Mouse (Mus musculus) frontal cortex, adult 2 months (tissue): ENCODE results near the gene Bach2. TPM values are rescaled to one million over a fixed set of nuclear protein-coding genes. Genes with fewer than 3 reads are reported as not detected.

Experiments
- DNase-seq, 2 experiments: peaks; one replicate each; pipeline ENCODE4 v3.0.0; 2022; ENCODE audit warnings: low spot score in 1 of 2; ENCODE audit errors: extremely low spot score in 1 of 2
- polyA plus RNA-seq: library from polyadenylated mRNA; depleted of rRNA; stranded (reverse); fragments of >200 nt; gene quantifications from 2 replicates; pipeline ENCODE4 v1.2.3, GENCODE M21; 2012

The Bach2 gene
- polyA plus RNA-seq, 1 experiment: 4.8 TPM

DNA sequence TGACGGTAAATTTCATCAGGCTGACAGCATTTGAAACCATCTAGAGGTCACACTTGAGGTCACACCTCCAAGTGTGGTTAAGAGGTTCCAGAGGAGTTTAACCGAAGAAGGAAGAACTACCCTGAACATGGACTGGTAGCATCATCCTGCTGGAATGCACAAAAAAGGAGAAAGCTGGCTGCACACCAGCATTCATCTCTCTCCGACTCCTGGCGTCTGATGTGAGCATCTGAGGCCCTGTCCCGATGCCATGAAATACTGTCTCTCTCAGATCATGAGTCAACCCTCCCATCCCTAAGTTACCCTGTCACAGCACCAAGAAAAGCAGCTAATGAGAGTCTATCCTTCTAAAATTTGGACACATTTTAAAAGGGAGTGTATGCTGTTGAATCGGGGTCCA lies 17.6 kb upstream of the Bach2 start:
- no peak for DNase-seq

DNA sequence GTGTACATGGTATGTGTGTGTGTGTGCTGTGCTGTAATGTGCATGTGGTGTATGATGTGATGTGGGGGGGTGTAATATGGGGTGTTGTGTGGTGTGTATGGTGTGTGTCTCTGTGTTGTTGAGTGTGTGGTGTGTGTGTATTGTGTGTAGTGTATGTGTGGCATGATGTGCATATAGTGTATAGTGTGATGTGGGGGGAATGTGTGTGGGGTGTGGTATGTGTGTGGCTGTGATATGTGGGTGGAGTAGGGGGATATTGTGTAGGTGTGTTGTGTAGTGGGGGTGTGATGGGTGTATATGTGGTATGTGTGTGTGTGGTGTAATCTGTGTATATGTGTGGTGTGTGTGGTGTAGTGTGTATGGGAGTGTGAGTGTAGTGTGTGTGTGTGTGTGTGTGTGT lies 15.0 kb upstream of the Bach2 start:
- no peak for DNase-seq

DNA sequence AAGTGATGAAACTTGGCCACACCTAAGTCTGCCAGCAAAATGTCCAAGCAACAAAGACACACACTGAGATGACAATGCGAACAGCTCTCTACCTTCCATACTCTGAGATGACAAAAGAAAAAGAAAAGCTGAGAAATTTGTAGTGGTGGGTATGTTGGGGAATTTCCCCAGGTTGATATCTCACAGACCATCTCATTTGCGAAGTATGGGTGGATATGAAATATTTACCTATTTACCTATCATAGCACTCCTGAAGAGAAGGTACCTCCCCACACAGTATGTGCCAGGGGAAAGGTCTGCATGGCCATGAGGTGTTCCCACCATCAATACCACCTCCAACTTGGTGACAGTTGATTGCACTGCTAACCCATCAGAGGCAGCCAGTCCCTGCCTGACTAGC lies 13.4 kb upstream of the Bach2 start:
- no peak for DNase-seq

DNA sequence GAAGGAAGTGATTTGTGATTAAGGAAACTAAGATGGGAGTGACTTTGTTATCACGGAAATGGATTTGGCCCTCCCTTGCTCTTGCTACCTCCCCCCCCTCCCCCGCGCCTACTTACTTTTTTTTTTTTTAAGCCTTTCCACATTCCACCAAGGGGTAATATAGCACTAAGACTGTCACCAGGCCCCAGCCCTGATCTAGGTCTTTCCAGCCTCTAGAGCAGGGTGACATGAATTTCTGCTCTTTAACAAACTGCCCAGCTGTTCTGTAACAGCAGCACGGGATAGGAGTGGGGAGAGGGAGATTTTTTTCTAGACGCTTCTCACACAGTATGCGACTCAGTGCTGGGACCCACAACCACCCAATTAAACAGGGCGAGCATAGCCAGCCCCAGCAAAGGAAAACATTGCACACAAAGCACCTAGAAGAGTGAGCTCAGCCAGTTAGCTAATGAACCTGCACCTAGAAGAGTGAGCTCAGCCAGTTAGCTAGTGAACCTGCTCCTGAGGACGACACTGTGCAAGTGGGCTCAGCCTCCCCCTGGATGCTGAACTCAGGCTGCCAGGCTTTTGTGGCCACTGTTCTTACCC lies 10.5 kb upstream of the Bach2 start:
- no peak for DNase-seq

DNA sequence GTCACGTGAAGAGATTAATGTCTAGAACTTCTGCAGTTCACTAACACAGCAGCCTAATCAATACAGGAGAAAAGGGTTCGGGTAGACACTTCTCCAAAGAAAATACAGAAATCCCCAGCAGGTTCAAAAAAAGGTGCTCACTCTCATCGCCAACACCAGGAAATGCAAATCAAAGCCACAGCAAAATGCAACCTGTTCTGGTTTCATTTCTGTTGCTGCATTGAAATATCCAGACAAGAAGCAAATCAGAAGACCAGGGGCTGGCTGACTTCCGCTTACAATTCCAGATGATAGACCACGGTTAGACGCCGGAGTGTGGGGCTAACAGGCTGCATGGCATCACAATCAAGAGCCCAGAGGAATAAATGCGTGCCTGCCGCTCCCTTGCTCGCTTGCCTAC lies 9.3 kb upstream of the Bach2 start:
- DNase-seq: no peak

DNA sequence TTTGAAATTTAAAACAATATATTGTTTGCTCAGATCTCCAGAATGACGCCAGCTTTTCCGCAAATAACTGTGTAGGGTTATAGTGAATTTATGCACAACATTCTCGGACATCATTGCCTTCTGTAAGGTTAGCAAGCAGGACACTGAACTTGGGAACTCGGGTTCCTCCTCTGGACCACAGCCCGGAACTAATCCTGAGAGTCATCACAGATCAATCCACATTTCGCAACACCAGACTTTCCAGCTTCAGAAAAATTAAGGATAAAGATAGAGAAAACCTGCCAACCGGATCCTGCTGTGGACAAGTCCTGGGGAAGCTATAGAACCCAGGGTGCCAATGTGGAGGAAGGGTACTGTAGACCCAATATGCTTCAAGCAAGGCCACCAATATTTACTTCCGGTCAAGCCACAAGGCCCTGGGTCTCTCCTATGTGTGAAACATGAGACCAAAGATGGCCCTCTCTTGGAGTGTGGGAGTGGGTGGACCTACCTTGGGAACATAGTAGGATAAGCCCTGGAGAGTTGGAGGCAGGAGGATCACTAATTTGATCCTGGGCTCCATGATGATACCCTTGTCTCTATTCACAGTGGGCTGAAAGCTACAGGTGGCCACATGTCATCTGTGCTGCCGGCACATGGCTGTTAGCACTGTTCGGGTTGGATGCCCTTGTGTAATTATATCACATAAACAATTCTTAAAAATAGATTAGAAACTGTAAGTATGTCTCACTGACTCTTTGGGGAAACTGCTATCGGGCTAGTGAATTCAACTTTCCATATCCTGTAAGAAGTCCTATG lies 7.1 kb upstream of the Bach2 start:
- DNase-seq: no peak

DNA sequence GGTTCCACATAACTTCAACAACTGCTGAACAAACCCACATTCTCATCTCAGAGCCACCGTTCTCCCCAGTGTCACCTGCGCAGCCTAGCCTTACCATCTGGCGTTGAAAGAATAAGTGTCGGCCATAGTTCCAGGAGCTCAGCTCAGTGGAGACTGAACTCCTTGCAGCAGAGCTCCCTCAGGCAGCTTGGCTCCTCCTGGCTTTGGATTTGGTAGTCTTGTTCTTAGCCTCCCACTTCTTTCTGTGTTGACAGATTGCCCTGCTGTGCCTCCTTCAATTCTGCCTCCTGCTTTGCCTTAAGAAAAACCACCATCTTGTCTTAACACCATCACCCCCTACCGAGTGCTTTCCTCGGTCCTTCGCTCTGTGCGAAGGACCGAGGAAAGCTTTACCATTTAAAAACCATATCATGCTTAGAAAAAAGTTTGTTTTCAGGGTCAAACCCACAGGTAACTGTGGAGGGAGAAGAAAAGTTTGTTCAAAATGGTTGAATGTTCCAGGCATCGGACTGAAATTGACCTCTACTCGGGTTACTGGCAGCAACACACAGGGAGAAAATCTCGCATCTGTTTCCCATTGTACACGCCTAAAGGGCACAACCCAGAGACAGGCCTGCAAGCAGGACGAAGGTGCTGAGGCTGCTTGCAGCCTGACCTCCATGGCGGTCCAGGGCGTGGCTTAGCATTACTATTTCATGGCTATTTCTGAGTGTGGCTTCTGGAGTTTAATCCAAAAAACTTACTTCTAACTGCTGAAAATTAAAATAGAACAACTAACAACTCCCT lies 2.5 kb upstream of the Bach2 start:
- DNase-seq: no peak

DNA sequence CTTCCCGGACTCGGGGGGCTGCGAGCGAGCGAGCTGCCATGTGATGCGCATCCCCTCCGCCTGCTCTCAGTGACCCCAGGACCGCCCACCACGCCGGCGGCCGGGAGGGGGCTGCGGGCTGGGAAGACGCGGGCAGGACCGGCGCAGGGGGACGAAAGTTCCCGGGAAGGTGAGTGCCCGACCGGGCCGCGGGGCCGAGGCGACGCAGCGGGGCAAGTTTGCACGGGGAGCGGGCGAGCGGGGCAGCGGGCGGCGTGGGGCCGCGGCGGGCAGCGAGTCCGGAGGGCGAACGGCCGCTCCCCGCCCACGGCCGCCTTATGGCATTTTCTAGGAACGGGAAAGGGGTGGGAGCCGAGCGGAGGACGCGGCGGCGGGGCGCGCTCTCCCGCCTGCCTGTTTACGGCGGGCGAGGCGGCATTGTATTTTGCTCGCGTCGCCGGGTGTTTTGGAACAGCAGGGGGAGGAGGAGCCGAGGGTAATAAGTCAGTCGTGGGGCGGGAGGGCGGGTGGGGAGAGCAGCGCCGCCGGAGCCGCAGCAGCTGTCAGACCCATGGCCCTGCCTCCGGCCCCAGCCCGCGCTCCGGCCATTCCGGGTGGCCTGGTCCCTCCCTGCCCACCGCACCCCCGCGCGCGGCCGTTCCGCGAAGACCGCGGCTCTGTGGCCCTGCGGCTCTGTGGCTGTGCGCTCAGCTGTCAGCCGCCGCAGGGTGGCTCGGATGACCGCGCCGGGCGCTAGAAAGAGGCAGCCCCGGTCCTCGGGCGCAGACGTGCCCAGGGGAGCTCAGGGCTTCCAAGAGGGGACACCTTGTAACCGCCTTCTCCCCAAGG lies 531 bp downstream of the Bach2 start:
- peak in 1 of 2 experiments; percentile 51 for DNase-seq

DNA sequence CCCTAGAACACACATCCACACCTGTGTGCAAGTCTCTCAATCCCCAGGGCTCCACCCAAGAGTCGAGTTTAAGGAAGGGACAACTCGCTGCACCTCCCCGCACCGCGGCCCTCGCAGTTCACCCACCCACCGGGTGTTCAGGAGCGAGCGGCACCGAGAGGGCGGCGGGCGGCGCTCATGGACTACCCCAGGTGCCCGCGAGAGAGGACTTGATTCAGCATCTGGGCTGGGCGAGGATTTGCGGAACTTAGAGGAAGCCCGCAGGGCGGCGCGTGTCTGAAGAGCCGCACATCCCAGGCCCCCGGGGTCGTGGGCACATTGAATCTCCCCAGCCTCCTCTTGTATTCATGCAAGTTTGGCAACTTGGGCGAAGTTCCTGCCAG lies 1.1 kb downstream of the Bach2 start:
- DNase-seq: peak in 1 of 2 experiments; percentile 77

DNA sequence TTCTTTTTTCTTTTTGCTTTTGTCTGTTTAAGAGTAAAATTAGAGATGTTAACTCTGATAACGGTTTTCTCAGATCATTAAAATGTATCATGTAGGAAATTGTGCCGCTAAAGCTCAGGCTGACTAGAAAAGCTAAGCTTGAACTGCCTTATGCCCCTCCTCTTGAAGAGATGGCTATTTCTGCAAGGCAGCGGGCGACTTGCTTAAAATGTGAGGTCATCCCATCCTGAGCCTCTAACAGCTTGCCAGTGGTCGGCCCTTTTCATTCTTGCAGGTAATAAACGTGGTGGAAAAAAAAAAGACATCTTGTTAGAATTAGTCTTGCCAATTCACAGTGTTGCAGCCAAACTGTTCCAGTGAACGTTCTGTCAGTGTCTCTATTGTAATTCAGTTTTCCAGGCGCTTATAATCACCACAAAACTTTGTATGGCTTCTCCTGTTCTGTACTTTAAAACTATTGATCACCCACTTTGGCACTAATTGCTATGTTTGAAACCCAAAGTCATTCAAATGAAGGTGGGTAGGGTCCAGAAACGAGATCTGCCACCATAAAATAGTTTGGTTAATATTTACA lies 1.9 kb downstream of the Bach2 start:
- DNase-seq: no peak

DNA sequence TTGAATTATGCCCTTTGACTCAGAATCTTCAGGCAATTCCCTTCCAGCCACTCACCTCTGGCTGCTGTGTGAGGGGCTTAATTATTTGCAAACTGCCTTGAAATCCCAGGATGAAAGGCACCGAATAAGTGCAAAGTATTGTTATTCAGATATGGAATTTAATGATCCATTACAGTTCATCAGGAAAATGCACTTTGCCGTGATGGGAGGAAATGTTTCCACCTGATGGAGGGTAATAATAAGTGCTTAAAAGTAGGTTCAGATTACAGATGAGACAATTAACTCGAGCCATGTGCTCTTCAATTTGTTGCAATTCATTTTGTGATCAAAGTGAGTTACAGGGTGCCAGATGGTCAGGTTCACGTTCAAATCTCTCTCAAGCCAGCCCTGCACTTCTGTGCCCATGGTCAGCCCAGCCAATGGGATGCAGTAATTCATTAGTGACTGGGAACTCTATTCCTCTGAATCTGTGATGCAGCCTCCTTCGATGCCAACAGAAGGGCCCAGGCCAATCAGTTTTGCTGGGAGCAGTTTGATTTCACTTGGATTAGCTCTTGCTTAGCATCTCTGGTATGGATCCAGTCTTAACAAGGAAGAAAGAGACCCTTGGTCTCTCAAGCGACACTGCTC lies 2.9 kb downstream of the Bach2 start:
- DNase-seq: no peak

DNA sequence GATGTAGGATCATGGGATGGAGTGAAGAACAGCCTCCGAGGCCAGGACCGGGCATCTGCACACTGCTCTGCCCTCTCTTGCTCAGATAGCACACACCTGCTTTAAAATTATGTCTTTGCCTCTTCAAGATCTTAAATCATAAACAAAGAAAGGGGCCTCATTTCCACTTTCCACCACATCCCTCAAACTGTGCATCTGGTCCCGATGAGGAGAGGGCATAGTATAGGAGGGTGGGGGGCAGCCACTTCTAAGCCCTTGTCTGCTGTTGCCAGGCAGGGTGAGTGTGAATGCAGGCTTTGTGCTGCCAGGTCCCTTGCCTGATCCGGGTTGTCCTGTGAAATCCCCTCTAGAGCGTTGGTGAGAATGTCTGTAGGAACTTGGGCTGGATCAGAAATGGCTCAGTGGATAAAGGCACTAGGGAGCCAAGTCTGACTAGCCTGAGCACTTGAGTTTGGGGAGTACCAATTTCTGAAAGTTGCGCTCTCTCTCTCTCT lies 3.6 kb downstream of the Bach2 start:
- DNase-seq: no peak

DNA sequence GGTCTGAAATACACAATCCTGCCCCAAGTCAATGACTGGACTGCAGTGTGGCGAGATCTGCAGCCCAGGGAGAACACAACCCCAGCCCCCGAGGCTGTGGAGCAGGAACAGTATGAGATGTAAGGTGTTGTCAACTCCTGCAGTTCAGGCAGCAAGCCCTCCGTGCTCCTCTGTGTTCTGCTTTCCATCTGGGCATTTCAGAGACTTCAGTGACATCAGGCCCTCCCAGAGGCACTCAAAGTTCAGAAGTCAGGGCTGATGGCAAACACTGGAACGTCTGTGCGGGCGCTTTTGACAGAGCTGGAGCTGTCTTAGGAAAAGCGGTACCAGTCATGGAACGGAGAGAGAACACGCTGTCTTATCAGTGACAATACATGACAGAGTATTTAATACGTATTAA lies 4.9 kb downstream of the Bach2 start:
- no peak for DNase-seq

DNA sequence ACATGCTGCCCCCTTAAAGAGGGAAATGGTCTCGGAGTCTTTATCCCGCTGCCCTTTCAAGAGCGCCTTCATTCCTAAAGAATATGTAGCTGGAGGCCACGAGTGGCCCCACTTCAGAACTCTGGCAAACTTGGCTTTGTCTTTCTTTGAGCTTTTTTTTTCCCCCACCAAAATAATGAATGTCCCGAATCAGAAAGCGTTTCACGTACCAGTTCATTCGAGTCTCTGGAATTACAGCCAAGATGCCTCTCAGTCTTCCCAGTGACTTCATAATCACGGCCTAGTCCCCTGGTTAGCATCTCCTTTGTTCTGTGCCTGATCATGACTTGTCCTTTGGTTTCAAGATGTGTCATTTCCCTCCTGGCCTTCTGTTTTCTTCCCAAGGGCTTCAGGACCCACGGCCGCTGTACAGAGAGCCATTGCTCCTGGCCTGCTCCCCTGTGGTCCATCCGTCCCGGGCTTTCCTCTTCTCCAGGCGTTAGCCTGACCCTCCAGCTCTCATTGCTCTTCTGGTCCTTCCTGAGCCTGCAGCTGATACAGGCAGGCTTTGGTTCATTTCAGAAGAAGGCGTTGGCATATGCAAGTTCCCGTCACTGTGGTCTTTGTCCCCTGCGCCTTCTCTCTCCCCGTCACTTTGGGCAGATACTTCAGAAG lies 5.6 kb downstream of the Bach2 start:
- DNase-seq: no peak

DNA sequence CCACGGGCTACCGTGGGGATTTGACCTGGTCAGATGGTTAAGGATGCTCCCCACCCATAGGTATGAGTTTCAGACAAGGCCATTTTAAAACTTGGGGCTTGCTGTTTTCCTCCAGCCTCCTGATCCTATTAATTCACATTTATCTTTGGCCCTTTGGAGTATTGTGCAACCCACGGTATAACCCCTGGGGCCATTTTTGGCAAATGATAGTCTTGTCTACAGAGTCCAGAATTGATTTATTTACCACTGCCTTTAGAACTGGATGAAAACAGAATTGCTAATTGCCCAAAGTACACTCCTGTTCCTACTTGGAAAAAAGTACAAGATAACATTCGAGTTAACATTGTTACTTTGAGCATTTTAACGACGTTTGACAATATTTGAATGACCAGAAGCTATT lies 7.0 kb downstream of the Bach2 start:
- DNase-seq: no peak

DNA sequence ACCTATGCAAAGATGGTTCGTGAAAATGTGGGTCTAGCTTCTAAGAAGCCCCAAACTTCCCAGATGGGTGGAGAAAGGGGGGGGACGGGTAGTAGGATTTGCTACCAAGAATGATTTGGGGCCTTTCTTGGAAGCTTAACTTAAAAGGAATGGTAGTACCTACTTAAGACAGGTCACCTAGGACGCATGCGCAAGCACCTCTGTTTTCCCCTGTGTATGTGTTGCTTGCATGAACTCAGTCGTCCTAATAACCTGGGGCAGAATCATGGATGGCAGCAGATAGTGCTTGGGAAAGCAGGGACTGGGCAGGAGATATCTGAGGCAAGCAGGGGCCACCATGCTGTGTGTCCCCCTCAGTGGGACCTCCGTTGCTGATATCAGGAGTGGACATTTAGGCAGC lies 7.4 kb downstream of the Bach2 start:
- no peak for DNase-seq

DNA sequence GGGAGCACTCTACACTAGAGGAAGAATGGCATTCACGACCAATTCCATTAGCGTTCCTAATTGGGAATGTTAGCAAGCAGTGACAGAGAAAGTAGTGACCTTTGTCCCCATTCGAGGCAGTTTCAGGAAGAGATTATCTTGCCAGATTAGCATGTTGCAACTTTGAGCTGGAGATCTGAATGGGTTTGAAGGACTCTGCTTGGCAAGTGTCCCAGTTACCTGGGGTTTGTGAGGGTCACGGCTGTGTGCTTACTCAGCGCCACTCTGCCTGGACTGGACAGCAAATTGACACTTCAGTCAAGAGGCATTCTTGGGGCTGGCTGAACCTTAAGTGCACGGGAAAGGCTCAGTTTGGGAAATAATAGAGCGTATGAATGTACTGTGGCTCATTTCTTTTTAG lies 8.2 kb downstream of the Bach2 start:
- DNase-seq: no peak

DNA sequence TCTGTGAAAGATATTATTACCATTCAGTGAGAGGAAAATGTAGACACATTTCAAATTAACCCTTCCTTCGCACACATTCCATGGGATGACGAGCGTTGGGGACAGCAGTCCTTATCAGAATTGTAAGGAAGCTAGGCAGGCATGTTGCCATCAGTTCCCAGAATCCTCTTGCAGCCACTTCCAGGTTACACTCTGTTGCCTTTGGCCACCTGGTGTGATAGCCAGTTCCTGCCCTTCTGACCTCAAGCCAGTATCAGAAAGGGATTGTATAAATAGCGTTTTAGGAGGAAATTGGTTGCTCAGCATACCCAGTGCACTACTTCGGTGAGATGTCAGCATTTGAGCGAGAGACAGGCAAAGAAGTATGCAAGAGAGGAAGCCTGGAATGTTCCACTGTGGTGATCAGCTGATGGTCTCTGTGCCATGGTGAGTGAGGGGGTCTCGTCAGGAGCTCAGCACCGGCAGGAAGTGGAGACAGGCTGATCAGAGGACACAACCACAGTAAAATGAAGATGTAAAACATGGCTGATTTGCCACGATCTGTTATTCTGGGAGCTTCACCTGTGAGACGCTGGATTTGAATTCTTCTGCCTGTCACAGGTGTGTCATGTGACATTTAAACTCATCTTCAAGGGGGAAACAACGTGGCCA lies 9.0 kb downstream of the Bach2 start:
- DNase-seq: no peak

DNA sequence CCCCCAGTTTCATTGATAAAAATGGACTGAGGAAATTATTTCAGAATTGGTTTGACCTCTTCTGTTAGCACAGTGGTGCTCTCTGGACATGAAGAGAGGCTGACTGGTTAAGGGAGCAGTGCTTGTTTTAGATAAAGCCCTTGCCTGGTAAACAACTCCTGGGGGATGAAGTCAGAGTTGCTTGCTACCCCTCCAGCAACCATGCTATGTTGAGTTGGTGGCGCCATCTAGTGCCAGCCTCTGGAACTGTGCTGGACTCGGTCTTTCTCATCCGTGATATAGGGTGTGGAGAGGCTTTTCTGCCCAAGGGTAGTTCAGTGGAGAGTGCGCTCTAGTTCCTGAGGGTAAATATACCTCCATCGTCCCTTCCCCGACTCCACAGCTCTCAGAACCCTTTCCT lies 9.6 kb downstream of the Bach2 start:
- DNase-seq: peak in 1 of 2 experiments; percentile 86
